Mouse (Mus musculus) embryonic fibroblast, embryonic 13.5 days (primary cell): ENCODE data around the gene Dusp1.

Source experiments
- CTCF ChIP-seq: IDR thresholded peaks from 2 replicates; pipeline ENCODE4 v1.5.1; 2011; ENCODE audit warnings: mild to moderate bottlenecking, control low read depth, low read length, moderate library complexity, borderline replicate concordance; ENCODE audit not compliant: insufficient read depth
- POLR2A ChIP-seq: IDR thresholded peaks from 2 replicates; pipeline ENCODE4 v1.6.1; 2011; ENCODE audit warnings: low read depth, mild to moderate bottlenecking, control low read depth, low read length, moderate library complexity

GRCm38 (mm10) chr17:26506997-26507871, 54.7 kb downstream of the Dusp1 start:
- peak; percentile 27; the same call in 1 of the 2 replicates for TF ChIP-seq POLR2A
- TF ChIP-seq CTCF = no peak
